Mouse (Mus musculus) right cerebral cortex, adult 18-20 months (tissue): ENCODE data around the gene Rabgap1.

Source experiments
- DNase-seq: peaks from one replicate; pipeline ENCODE4 v3.0.0; 2022; ENCODE audit warnings: mixed read lengths

The Rabgap1 gene

DNA sequence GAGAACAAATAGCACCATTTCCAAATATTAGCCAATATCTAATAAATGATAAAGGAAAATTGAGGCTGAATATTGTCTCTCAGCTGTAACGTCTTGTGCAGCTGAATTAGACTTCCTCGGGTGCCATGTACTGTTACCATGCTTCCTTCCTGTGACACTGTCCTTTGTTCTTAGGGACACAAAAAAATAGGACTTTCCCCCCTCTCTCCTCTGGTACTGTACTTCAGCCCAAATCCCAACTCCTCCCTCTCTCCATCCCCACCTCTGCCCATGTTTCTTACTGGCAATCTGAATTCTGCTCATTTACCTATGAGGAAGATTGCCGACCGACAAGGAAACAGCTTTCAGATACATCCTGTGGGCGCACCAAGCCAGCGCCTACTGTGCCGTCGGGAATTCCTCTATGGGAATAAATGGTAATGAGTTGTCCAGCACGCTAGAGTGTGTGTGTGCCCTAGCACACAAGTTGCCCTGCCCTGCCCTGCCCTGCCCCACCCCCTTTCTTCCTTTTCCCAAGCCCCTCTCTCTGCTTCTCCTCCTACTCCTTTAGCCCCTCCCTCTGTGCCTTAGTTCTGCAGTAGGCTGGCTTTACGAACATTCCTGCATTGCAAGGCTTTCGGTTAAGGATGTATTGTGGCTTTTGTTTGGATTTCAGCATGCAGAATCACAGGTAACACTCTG lies 73.1 kb downstream of the Rabgap1 start, which contains the start of gene Gpr21:
Gene Gpr21 (plus strand): TSS at position 303 of the 681 bp plus-strand sequence.
- no peak for DNase-seq

DNA sequence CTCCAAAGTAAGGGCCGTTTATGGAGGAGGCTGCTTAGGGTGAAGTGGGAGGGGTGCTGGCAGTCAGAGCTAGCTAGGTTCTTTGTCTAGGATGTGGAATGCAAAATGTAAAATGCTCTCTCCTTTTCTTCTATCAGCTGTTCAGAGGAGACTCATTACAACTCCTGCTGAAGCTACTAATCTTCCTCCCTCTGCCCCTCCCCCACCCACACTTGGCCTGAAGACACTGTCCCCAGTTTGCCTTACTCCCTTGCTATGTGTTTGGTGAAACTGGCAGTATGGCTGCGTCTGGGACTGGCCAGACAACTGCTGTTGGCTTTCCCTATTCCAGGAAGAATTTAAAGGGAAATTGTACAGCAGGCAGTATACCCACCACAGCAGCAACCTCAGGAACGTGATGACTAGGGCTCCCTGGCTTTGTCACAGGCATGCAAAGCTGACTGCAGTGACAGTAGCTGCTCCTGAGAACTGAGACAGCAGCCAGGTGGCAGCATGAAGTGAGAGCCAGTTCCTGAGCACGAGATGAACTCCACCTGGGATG lies 73.9 kb downstream of the Rabgap1 start:
- DNase-seq: peak; percentile 36

DNA sequence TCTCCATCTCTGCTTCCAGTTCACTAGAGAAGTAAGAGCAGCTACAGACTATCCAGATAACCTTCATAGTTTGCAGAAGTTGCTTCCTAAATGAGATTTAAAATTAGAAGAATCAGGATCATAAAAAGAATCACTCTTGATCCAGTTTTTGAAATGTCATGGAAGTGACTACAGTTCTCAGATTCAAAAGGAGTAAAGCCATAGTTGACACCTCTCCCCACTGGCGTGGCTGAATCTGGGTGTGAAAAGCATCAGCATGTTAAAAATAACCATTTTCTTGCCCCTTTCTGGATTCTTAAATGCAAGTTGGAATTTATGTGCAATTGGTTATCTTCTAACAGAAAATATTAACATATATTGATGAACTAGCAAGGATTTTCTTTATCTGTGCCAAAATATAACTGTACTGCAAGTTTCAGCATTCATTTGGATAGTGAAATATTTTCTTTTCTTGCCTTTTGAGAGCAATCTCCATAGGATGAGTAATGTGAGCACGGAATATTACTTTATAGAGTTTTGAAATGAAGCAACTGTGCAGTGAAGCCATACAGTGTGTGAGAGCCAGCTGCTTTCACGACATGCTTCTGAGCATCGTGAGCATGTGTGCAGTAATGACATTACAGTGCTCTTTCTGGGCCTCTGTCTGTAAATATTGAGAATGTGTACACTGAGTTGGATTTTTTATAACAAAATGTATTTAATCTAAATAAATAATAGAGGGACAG lies 75.6 kb downstream of the Rabgap1 start:
- DNase-seq: no peak

DNA sequence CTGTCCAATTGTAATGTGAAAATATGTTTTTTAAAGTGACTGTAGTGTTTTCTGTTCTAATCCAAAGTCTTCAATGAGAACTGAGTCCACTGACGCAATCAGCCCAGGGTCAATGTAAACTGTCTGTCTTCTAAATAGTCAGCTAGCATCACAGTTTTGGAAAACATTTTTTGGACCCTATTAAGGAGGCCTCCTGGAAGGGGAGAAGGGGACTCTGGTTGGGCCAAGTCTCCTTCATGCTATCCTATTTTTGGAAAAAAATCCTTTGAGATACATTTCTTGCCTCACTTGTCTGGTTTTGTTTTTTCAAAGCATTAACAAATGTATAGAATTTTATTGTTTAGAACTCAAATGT lies 76.2 kb downstream of the Rabgap1 start:
- no peak for DNase-seq

DNA sequence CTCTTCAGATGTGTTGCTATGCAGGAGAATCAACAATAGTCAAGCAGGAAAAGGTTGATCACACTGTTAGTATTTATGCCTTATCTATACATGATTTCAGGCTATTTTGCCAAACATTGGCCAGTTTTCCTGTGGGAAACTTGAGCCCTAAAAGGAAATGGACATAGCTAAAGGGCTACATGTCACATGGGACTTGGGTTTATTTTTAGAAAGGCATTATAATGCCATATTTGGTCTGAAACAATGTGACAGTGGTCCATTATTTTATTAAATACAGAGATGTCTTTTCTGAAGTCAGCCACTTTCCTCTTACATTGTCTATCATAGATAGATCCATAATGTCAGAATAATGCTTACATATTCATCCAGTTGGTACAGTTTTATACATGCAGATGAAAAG lies 84.5 kb downstream of the Rabgap1 start:
- DNase-seq: no peak

DNA sequence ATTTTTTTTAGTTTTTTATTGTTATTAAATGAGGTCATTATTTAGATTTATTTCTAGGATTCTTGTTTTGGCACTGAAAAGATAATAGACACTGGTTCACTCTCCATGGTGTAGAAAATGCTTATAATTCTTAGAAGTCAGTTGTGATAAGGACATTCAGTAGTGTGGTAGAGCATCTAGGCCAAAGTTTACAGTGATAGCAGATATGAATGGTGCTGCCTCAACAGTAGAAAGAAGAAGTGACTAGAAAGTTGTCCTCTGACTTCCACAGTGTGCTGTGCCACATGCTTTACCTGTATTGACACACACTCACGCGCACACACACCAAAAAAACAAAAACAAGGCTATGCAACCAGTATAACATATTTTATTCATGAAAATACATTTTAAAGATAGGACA lies 86.3 kb downstream of the Rabgap1 start:
- no peak for DNase-seq

DNA sequence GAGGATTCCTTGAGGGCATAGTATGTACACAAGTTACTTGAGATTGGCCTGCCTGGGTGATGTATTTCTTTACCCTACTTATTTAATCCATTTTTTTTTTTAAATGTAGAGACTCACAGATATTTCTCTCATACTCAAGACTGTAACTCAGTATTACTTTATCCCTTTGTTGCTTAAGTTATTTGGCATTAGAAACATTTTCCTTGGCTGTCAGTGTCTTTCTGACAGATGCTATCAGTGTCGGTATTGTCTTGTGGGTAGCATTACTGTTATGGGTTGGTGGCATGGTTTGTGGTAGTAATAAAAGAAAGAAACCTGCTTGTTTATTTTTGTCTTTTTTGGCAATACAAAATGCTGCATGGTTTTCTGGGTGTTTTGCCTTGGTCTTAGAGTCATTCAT lies 87.7 kb downstream of the Rabgap1 start:
- no peak for DNase-seq

DNA sequence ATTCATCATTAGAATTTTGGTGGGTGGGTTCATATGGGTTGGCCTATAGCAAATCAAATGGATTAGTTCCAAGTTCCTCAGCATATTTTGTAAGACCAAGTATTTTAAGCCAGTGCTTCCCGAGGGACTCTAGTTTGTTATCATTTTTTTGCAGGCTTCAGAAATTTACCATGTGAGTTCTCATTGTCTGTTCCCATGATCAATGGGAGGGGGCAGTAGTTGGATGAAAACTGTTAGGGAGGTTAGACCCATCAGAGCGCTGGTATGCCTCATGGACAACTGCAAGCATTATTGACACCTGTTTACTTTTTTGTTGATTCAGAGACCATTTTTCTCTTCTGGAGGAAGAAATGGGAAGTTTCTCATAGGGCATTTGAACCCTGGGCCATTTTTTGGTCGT lies 88.6 kb downstream of the Rabgap1 start:
- no peak for DNase-seq

DNA sequence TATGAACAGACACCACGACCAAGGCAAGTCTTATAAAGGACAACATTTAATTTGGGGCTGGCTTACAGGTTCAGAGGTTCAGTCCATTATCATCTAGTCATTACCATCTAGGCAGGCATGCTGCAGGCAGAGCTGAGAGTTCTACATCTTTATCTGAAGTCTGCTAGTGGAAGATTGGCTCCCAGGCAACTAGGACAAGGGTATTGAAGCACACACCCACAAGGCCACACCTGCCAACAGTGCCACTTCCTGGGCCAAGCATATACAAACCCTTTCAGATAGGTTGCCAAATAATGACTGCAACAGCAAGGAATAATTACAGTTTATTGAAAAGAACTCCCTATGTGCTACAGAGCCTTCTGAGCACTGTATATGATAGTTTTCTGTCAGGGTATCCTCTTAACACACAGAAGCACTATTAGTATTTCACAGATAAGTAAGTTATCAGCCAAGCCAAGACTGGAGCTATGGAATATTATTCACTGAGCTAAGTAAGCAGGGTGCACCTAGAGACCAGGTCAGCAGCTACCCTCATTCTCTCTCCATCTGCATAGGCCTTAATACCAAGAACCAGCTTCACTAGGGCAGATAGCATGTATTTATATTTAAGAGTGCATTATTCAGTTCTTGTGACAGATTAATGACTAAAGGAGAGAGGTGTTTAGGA lies 106.4 kb downstream of the Rabgap1 start:
- no peak for DNase-seq

DNA sequence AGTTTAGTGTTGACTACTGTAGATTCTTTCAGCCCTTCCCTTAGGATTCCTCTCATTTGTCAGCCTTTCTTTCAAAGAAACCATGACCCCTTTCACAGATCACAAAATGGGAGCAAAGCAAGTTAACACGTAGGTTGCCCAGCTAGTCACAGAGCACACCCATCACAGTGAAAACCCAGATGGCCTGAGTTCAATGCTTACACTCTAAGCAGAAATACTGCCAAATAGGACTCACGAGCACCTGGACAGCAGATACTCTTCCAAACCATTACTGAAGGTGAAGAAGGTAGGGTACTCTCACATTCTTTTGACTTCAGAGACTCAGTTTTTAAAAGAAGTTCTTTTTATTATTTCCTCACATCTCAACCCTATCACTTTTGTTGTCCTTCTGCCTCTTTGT lies 113.3 kb downstream of the Rabgap1 start:
- no peak for DNase-seq

DNA sequence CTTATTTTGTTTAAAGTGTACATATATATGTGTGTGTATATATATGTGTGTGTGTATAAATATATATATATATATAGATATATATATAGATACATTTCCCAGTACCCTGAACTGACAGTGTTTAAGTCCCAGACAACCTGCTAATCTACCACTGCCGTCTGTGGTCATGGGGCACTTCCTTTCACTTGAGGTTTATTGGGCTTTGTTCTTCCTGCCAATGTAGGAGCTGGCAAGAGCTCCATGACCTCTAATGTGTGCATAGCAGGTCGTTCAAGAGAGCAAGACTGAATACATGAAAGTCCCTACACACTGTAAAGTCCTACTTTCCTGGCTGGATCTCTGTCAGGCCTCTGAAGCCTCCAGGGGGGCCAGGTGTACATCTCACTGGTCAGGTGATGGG lies 122.5 kb downstream of the Rabgap1 start:
- no peak for DNase-seq

DNA sequence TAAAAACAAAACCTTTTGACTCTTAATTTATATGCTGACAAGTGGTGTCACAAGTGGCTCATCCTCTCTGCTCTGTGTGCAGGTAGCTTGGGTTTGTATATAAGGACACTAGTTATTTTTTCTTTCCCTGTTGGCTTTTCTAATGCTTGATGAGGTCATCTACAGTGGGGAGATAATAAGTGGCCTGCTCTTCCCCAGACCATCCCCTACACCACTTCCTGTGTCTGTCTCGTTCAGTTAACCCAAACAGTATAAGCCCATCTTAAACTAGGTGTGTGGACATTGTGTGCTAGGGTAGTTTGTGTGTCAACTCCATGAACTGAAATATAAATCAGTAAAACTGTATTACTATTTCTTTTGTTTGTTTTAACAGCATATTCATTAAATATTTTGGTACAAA lies 123.0 kb downstream of the Rabgap1 start:
- no peak for DNase-seq

DNA sequence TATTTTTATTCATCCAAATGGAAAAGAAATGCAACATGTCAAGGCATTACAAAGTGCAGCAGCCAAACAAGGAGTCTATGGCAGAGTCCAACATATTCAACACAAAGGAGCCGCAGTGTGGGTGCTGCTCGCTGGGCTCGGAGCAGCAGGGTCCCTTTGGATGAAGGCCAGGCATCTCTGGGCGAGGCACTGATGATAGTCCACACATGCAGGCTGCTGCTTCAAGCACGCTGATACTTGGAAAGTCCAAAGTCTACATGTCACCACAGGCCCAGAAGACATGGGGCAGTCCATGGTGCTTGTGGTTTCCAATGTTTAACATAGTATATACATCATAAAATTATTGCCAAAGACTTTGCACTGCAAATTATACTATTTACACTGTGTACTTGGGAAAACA lies 126.8 kb downstream of the Rabgap1 start:
- no peak for DNase-seq

DNA sequence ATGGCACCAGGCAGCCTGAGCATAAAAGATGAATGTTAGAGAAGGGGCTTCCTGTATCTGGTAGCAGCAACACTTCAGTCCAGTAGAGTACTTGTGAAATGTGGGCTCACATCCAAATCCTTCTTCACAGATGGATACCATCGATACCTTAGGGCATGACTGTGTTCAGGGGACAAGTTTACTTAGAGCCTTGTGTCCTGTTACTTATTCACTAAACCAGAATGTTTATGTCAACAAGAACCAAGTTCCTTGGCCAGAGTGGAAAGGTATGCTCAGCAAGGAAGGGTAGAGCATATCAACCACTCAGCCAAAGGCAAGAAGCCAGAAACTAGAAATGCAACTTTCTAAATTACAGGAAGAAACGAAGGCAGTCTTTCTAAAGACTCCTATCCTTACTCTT lies 127.6 kb downstream of the Rabgap1 start:
- no peak for DNase-seq

DNA sequence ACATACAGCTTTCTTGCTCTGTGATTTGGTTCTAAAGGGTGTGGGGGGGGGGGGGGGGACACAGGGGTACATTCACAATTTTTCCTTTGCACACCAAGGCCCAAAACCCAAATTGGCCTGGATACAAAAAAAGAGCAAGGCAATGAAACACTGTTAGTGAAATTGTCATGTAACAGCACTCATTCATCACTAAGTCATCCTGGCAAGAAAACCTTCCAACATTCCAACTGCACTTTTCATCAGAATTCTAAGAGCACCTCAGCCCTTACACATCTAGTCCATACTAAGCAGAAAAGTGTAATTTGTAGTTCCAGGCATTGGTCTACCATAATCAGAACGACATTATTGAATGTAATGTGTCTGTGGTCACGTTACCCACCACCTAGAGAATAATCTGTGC lies 129.1 kb downstream of the Rabgap1 start:
- DNase-seq: no peak

DNA sequence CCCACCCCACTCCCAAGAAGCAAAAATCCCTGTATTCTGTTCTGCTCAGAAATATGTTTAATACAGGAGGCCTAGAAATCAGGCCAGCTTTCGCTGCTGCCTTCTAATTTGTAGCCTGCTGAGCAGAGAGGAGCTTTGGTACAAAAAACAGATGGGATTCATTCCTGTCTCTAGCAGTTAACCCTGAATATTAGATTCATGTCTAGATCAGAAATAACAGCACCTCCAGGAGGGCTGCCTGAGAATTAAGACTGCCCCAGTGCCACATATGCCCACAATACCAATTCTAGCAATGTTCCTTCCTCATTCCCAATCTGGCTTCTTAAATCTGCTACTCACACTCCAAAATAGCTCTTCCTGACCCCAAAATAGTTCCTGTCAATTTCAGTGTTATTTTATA lies 133.6 kb downstream of the Rabgap1 start:
- DNase-seq: no peak

DNA sequence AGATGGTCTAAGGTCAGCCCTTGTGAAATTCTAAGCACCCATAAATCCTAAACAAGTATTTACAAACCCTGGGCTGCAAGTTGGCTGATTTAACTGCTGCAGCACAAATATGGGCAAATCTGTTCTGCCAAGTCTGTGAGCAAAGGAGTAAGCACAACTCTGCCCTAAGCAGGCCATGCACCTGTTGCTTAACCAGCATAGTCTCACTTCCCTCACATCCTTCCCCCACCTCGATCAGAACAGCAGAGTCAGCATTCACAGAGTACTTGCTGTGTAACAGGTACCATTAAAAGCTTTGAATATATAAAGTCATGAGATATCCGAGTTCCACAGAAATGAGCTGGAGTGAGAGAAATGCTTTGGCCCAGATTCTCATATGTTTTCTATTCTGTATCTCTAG lies 135.1 kb downstream of the Rabgap1 start:
- DNase-seq: no peak

DNA sequence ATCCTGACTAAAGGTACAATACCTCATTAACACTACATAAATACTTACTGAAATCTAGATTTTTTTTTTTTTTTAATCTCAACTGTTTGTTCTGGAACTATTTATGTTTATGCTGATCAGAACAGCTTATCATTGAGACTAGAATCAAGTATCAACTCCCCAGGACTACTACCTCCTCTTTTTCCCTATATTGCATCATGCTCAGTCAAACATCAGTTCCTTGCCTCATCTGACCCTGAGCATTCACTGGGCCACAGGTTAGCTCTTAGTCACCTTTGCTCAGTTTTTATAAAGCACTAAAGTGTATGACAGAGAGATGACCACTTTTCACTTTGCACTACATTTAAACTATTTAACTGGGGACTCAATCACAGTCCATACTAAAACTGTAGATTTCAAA lies 144.8 kb downstream of the Rabgap1 start:
- no peak for DNase-seq
